Mouse (Mus musculus) midbrain, embryonic 14.5 days (tissue): ENCODE measurements around the gene Prickle2. TPM values are rescaled to one million over a fixed set of nuclear protein-coding genes. Genes with fewer than 3 reads are reported as not detected.

Experiments
- ATAC-seq: fragments of 200-750 bp; cut with Nextera tagmentation; 2 replicates; pipeline ENCODE4 v1.8.0; 2017; ENCODE audit warnings: moderate number of reproducible peaks, moderate library complexity; ENCODE audit not compliant: low FRiP score, low TSS enrichment
- DNase-seq: peaks from one replicate; pipeline ENCODE4 v3.0.0-alpha.2; 2015
- H3K27ac ChIP-seq: fragments of 300-500 bp; sonication (generic); replicated peaks from 2 replicates; pipeline ENCODE4 v1.5.1; 2014; ENCODE audit warnings: mild to moderate bottlenecking, low read depth, low read length, moderate library complexity
- H3K27me3 ChIP-seq: fragments of 300-500 bp; sonication (generic); 2 replicates; pipeline ENCODE4 v1.6.1; 2014; ENCODE audit warnings: low read length, control low read depth, mixed read lengths; ENCODE audit not compliant: control insufficient read depth, insufficient read depth
- H3K36me3 ChIP-seq: fragments of 300-500 bp; sonication (generic); 2 replicates; pipeline ENCODE4 v1.6.1; 2014; ENCODE audit warnings: low read length, control low read depth; ENCODE audit not compliant: control insufficient read depth, insufficient read depth
- H3K4me1 ChIP-seq: fragments of 300-500 bp; sonication (generic); 2 replicates; pipeline ENCODE4 v1.6.1; 2014; ENCODE audit warnings: mild to moderate bottlenecking, antibody characterized with exemption, low read length, control low read depth; ENCODE audit not compliant: control insufficient read depth, insufficient read depth
- H3K4me2 ChIP-seq: fragments of 300-500 bp; sonication (generic); 2 replicates; pipeline ENCODE4 v1.6.1; 2014; ENCODE audit warnings: mild to moderate bottlenecking, low read length, moderate library complexity
- H3K4me3 ChIP-seq: fragments of 300-500 bp; sonication (generic); replicated peaks from 2 replicates; pipeline ENCODE4 v1.5.1; 2014; ENCODE audit warnings: low read depth, low read length
- H3K9ac ChIP-seq: fragments of 300-500 bp; sonication (generic); replicated peaks from 2 replicates; pipeline ENCODE4 v1.6.1; 2014; ENCODE audit warnings: mild to moderate bottlenecking, low read length, moderate library complexity
- H3K9me3 ChIP-seq: fragments of 300-500 bp; sonication (generic); 2 replicates; pipeline ENCODE4 v1.6.1; 2016; ENCODE audit warnings: low read length, control low read depth, mixed read lengths; ENCODE audit not compliant: control insufficient read depth
- WGBS: fragments of 180-500 bp; shearing (Covaris S2); extraction: QIAGEN DNeasy Blood & Tissue Kit; methylation state at CpG from one replicate; pipeline ENCODE4 v1.1.7; 2014; 5-methylcytosine and 5-hydroxymethylcytosine counted together
- polyA plus RNA-seq: library from polyadenylated mRNA; unstranded; fragments of >200 nt; fragmentation: Nextera tagmentation; extraction: Ambion mirVana; gene quantifications from 2 replicates; pipeline ENCODE4 v1.2.1, GENCODE M21; 2014

Prickle2 gene
- polyA plus RNA-seq, 1 experiment from 2014 or later: 18.0 TPM

DNA sequence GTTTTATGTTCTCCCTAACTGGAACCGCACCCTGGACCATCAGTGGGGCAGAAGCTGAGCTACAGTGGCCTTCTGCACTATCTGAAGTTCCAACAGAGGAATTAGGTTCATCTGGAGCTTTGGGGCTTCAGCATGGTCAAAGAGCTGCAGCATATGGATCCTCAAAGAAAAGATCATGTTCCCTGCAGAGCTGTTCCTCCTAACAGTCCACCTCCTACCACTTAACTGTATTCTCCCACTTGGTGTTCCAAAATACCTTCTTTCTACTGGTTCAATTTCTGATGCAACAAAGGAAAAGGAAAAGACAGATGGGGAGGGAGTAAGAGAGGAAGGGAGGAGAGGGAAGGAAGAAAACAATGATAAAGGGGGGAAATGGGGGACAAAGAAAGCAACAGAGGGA is 56.9 kb downstream of the Prickle2 start:
- Histone ChIP-seq H3K9ac (no peak overlapping the region), H3K4me1 (no peaks in the 10 kb centered on the region), H3K4me3 (no peak overlapping the region), H3K27me3 (no peaks in the 10 kb centered on the region), H3K27ac (no peak overlapping the region), H3K4me2 (no peak overlapping the region), H3K36me3 (no peaks in the 10 kb centered on the region), H3K9me3 (no peaks in the 10 kb centered on the region)
- no peak for DNase-seq
- 76% methylated on average over 1 of the region's 1 CpGs for WGBS
- no peak for ATAC-seq

DNA sequence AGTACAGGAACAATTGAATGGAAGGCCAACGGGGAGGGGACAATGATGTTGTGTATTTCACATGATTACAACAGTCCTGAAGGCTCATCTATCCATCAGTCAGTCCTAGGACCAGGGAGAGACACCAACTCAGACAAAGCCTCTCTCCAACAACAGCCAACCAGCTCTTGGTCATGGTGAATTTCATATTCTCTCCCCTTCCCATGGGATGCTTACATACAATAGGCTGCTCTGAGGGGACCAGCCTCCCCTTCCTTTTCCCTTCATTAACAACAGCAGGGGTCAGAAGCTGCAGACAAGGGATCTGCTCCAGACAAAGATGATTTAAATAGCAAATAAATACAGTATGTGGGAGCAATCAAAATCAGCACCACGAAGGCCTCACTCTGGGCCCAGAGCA is 57.4 kb downstream of the Prickle2 start:
- Histone ChIP-seq H3K4me1 (no peaks in the 10 kb centered on the region), H3K9ac (no peak overlapping the region), H3K9me3 (no peaks in the 10 kb centered on the region), H3K27ac (no peak overlapping the region), H3K36me3 (no peaks in the 10 kb centered on the region), H3K4me2 (no peak overlapping the region), H3K27me3 (no peaks in the 10 kb centered on the region), H3K4me3 (no peak overlapping the region)
- DNase-seq (peak; percentile 37), ATAC-seq (no peak)
- 12% methylated on average over 2 of the region's 2 CpGs for WGBS

DNA sequence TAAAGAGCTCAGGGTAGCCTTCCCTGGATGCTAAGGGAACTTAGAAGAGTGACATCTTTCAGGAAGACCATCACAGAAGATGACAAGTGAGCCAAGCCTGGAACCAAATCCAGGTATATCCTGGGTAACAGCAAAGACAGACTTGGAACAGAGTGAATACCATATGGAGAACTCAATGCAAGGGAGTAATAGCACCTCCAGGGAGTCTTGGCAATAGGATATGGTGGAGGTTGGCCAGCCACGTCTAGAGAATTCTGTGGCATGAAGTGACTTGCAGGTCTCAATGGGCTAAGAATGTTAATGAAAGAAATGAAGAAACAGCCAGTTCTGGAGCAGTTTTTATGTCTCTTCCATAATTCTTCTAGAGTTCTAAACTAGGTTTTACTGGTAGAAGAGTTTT is 63.0 kb downstream of the Prickle2 start:
- H3K27me3 ChIP-seq: no peaks in the 10 kb centered on the region
- no peaks in the 10 kb centered on the region for H3K4me1 ChIP-seq
- H3K9me3 ChIP-seq: no peaks in the 10 kb centered on the region
- H3K4me2 ChIP-seq: no peak overlapping the region
- DNase-seq (no peak), ATAC-seq (no peak)
- H3K36me3 ChIP-seq: no peaks in the 10 kb centered on the region
- no peak overlapping the region for H3K27ac ChIP-seq
- no peak overlapping the region for H3K4me3 ChIP-seq
- WGBS: 85% methylated on average over 1 of the region's 1 CpGs
- no peak overlapping the region for H3K9ac ChIP-seq

DNA sequence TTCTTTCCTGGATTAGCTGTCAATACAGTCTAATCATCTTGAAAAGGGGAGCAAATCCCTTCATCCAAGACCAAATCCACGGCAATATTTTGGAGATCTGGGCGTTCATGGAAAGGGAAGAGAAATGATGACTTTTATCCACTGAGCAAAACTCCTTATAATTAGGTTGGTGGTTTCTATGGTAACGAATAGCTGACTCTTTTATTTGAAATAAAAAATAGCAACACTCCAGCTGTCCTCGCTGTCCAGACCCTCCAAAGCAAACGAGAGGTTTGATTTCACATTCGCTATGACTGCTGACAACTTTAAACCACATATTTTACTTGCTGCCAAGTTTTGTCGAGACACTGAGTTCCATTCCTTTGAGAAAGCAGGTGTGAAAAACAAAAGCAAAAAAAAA is 64.0 kb downstream of the Prickle2 start:
- no peaks in the 10 kb centered on the region for H3K9me3 ChIP-seq
- H3K4me2 ChIP-seq: no peak overlapping the region
- no peaks in the 10 kb centered on the region for H3K27me3 ChIP-seq
- DNase-seq (no peak), ATAC-seq (no peak)
- H3K4me1 ChIP-seq: no peaks in the 10 kb centered on the region
- H3K9ac ChIP-seq: no peak overlapping the region
- no peak overlapping the region for H3K4me3 ChIP-seq
- H3K27ac ChIP-seq: no peak overlapping the region
- WGBS: 71% methylated on average over 7 of the region's 7 CpGs
- no peaks in the 10 kb centered on the region for H3K36me3 ChIP-seq

DNA sequence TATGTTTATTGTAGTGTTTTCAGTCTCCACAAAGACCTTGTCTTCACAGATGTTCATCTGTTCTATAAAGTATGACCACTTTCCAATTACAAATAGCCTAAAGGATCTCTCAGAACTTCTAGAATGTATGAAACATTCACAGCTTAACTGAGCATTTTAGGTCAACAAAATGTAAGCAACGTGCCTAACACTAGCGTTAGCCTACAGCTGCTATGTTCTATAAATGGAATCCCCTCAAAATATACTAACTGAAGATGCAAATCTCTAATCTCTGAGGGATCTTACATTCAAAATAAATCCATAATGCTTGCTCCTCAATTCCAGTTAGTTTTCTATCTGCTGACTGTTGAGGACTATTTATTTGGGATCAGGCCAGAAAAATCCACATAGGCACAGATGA is 65.1 kb downstream of the Prickle2 start:
- WGBS: 95% methylated on average over 2 of the region's 2 CpGs
- Histone ChIP-seq H3K27me3 (no peaks in the 10 kb centered on the region), H3K4me1 (no peaks in the 10 kb centered on the region), H3K4me2 (no peak overlapping the region), H3K36me3 (no peaks in the 10 kb centered on the region), H3K27ac (no peak overlapping the region), H3K4me3 (no peak overlapping the region), H3K9ac (no peak overlapping the region), H3K9me3 (no peaks in the 10 kb centered on the region)
- ATAC-seq (no peak), DNase-seq (no peak)

DNA sequence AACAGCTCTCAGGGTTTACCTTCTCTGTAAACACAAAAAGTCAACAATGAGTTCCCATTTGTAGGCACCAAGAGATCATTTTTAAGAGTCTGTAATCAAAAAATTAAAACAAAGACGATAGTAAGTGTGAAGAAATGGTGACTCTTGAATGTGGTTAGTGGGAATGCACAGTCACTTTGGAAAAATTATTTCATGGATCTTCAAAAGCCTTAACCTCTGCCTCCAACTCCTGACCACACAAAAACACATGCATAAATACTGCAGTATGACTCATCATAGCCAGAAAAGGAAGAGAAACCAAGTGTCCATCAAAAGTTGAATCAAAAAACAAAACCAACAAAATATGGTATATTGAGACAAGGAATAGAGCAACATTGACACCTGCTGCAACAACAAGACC is 69.5 kb downstream of the Prickle2 start:
- Histone ChIP-seq H3K4me3 (no peak overlapping the region), H3K27ac (no peak overlapping the region), H3K9me3 (no peaks in the 10 kb centered on the region), H3K4me1 (no peaks in the 10 kb centered on the region), H3K9ac (no peak overlapping the region), H3K4me2 (no peak overlapping the region), H3K36me3 (no peaks in the 10 kb centered on the region), H3K27me3 (no peaks in the 10 kb centered on the region)
- DNase-seq (no peak), ATAC-seq (no peak)
- WGBS: 78% methylated on average over 1 of the region's 1 CpGs

DNA sequence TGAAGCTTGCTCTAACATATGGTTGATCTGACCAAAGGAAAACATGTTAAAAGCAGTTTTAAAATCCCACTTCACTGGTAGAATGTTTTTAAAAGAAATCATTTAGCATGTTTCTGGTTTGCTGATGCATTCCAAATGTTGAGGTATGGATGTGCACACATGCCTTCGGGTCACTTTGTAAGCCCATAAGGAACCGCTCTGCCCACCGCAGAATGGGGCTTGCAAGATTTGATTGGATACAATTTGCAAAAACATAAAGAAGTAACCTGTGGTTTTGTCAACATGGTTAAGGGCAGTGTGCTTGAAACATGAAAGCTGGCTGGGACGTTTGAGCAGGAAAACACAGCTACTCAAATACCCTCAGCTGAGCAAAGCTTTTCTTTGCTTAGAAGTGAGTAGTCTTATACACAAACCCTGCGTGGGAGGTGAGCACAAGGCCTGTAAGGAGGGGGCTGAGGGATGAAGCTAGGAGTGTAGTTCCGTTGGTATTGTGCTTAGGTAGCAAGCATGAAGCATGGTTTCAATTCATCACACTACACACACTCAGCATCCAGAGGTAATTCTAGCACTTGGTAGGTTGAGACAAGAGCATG is 71.0 kb downstream of the Prickle2 start:
- H3K4me1 ChIP-seq: no peaks in the 10 kb centered on the region
- ATAC-seq: no peak
- H3K27me3 ChIP-seq: no peaks in the 10 kb centered on the region
- no peak overlapping the region for H3K4me3 ChIP-seq
- no peak for DNase-seq
- no peak overlapping the region for H3K9ac ChIP-seq
- 83% methylated on average over 6 of the region's 6 CpGs for WGBS
- H3K27ac ChIP-seq: no peak overlapping the region
- no peaks in the 10 kb centered on the region for H3K9me3 ChIP-seq
- no peaks in the 10 kb centered on the region for H3K36me3 ChIP-seq
- H3K4me2 ChIP-seq: no peak overlapping the region

DNA sequence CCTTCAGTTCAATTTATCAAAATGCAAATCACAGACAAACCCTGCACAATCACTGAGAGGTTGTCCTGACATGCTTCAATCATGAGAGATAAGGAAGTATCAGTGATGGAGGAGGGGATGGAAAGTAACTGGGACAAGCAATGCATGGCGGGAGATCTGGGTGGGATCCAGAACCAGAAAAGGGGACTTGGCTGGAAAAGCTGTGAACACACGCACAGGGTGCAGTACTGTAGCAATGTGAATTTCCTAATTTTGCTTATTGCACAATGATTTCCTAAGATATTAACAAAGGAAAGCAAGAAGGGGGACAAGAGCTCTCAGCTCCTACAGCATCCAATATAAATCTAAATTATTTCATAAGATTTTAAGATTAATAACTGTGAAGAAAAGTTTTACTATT is 75.0 kb downstream of the Prickle2 start:
- DNase-seq (no peak), ATAC-seq (no peak)
- H3K9ac ChIP-seq: no peak overlapping the region
- H3K4me2 ChIP-seq: no peak overlapping the region
- no peaks in the 10 kb centered on the region for H3K36me3 ChIP-seq
- H3K4me3 ChIP-seq: no peak overlapping the region
- 93% methylated on average over 2 of the region's 2 CpGs for WGBS
- no peaks in the 10 kb centered on the region for H3K9me3 ChIP-seq
- no peak overlapping the region for H3K27ac ChIP-seq
- peaks cover 9% of the 10 kb centered on the region for H3K4me1 ChIP-seq
- no peaks in the 10 kb centered on the region for H3K27me3 ChIP-seq

DNA sequence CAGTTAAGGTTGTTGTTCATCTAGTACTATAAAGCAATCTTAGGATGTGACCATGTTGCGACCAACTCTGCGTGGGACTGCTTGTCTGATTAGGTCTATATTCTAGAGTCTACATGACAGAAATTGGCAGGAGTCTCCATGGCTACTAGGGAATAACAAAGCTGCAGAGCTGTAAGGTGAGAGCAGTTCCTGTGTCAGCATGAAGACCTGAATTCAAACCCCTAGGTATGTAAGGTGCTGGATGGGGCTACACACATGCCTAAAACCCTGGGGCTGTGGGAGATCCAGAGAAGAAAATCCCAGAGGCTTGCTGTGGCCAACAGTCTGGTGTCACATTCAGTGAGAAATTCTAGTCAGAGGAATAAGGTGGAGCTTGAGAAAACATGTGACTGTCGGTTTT is 78.2 kb downstream of the Prickle2 start:
- no peak overlapping the region for H3K27ac ChIP-seq
- no peaks in the 10 kb centered on the region for H3K9me3 ChIP-seq
- H3K4me2 ChIP-seq: no peak overlapping the region
- no peak overlapping the region for H3K9ac ChIP-seq
- no peaks in the 10 kb centered on the region for H3K27me3 ChIP-seq
- 80% methylated on average over 3 of the region's 3 CpGs for WGBS
- no peak overlapping the region for H3K4me3 ChIP-seq
- DNase-seq: no peak
- no peak for ATAC-seq
- H3K4me1 ChIP-seq: peaks cover 14% of the 10 kb centered on the region
- H3K36me3 ChIP-seq: no peaks in the 10 kb centered on the region
